Mouse (Mus musculus) ES-Bruce4 (cell line): ENCODE measurements around the gene Pkmyt1.

Source experiments
- CTCF ChIP-seq: IDR thresholded peaks from one replicate; pipeline ENCODE4 v1.8.1; 2011; ENCODE audit warnings: low read depth, low read length
- EP300 ChIP-seq: IDR thresholded peaks from 2 replicates; pipeline ENCODE4 v1.6.1; 2011; ENCODE audit warnings: low read depth, low read length; ENCODE audit not compliant: insufficient read depth
- POLR2A ChIP-seq: IDR thresholded peaks from one replicate; pipeline ENCODE4 v1.8.1; 2011; ENCODE audit warnings: low read length; ENCODE audit not compliant: insufficient read depth

GRCm38 (mm10) chr17:23749400-23750191 is 23.5 kb downstream of the Pkmyt1 start:
- no peak for TF ChIP-seq POLR2A
- no peak for TF ChIP-seq CTCF
- no peak for TF ChIP-seq EP300
